8 mouse cellular contexts compared by ENCODE assay signal in genomic region chr2:158145528-158146065, GRCm38 (mm10). TPM values are rescaled to one million over a fixed set of nuclear protein-coding genes. Genes with fewer than 3 reads are reported as not detected.
DNase-seq lines count a peak whose midpoint lies in the region; ATAC-seq and TF ChIP-seq lines count a peak whose summit lies in the region.

No protein-coding gene starts in this region.

- no peaks in the 10 kb centered on the region; the same call in 1 of the 2 replicates for H3K36me3 ChIP-seq in kidney, embryonic 14.5 days (ENCODE audit: control insufficient read depth, insufficient read depth, low read length)
- H3K36me3 ChIP-seq in hindbrain, embryonic 13.5 days, result no peaks in the 10 kb centered on the region
- peaks cover 25% of the 10 kb centered on the region; the same call in 1 of the 2 replicates for H3K36me3 ChIP-seq in macrophage (ENCODE audit: inconsistent target)

- TF ChIP-seq CTCF in bone marrow macrophage, adult 2 months (IDR thresholded peaks at IDR 0.05; ENCODE audit: low read depth, low read length), result no peak

- DNase-seq in kidney, postnatal 25 days, result no peak
- no peak for DNase-seq in right cerebral cortex, postnatal 36 days (ENCODE audit: low spot score in 2 of 2)
- DNase-seq in left cerebral cortex, postnatal 10 days (ENCODE audit: extremely low spot score in 1 of 2, low spot score in 2 of 2), result no peak
- DNase-seq in urinary bladder, postnatal 36 days (ENCODE audit: low spot score in 2 of 2), result no peak

- peak overlapping the region; percentile 68 for H3K4me2 ChIP-seq in kidney, embryonic 14.5 days (replicated peaks; ENCODE audit: low read depth, low read length)
- H3K4me2 ChIP-seq in hindbrain, embryonic 13.5 days, result peak overlapping the region; percentile 56

- H3K4me1 ChIP-seq in kidney, embryonic 14.5 days (ENCODE audit: control insufficient read depth, insufficient read depth, low read length), result peaks cover 26% of the 10 kb centered on the region
- H3K4me1 ChIP-seq in bone marrow macrophage, adult 2 months (ENCODE audit: control insufficient read depth, insufficient read depth, low read length), result peaks cover 21% of the 10 kb centered on the region
- H3K4me1 ChIP-seq in hindbrain, embryonic 13.5 days (replicated peaks), result peaks cover 23% of the 10 kb centered on the region

- 0 out of 2 replicates have a peak, but pooled peaks cover 5% of the 10 kb centered on the region for H3K27me3 ChIP-seq in kidney, embryonic 14.5 days (ENCODE audit: control insufficient read depth, insufficient read depth, low read length)
- H3K27me3 ChIP-seq in hindbrain, embryonic 13.5 days, result peaks cover 26% of the 10 kb centered on the region

- H3K27ac ChIP-seq in kidney, embryonic 14.5 days (ENCODE audit: low read depth, low read length), result no peak overlapping the region
- H3K27ac ChIP-seq in bone marrow macrophage, adult 2 months (ENCODE audit: insufficient read depth, low read depth, low read length), result no peak overlapping the region
- H3K27ac ChIP-seq in hindbrain, embryonic 13.5 days, result no peak overlapping the region
- H3K27ac ChIP-seq in macrophage, result no peak overlapping the region

- 72% methylated on average over 5 of the region's 5 CpGs for WGBS in kidney, embryonic 14.5 days
- 65% methylated on average over 5 of the region's 5 CpGs for WGBS in hindbrain, embryonic 13.5 days
- 86% methylated on average over 5 of the region's 5 CpGs for WGBS in macrophage (ENCODE audit: missing documents)

- intact Hi-C loops in left cerebral cortex, postnatal 10 days (cut with DNase I), result no loop called here

- peak overlapping the region; percentile 60 for H3K9ac ChIP-seq in kidney, embryonic 14.5 days (ENCODE audit: low read depth, low read length)
- H3K9ac ChIP-seq in hindbrain, embryonic 13.5 days, result no peak overlapping the region

- no peak for ATAC-seq in kidney, embryonic 14.5 days (ENCODE audit: low FRiP score, low TSS enrichment)
- no peak for ATAC-seq in hindbrain, embryonic 13.5 days (ENCODE audit: low FRiP score)

- peaks cover 11% of the 10 kb centered on the region; the same call in 1 of the 2 replicates for H3K79me2 ChIP-seq in macrophage (ENCODE audit: inconsistent target)

- H3K4me3 ChIP-seq in kidney, embryonic 14.5 days (ENCODE audit: low read length), result peak overlapping the region; percentile 46
- peak overlapping the region; percentile 52 for H3K4me3 ChIP-seq in bone marrow macrophage, adult 2 months (ENCODE audit: insufficient read depth, low read length)
- H3K4me3 ChIP-seq in hindbrain, embryonic 13.5 days, result peak overlapping the region; percentile 29; the same call in 1 of the 2 replicates
- peak overlapping the region; percentile 39 for H3K4me3 ChIP-seq in macrophage (ENCODE audit: inconsistent target)

- no peaks in the 10 kb centered on the region for H3K9me3 ChIP-seq in kidney, embryonic 14.5 days (ENCODE audit: control insufficient read depth, low read length)
- H3K9me3 ChIP-seq in hindbrain, embryonic 13.5 days, result no peaks in the 10 kb centered on the region

- TF ChIP-seq POLR2A in bone marrow macrophage, adult 2 months (IDR thresholded peaks at IDR 0.05; ENCODE audit: borderline replicate concordance, low read depth, low read length), result no peak

RNA-seq across cellular contexts. Expression of gene Tgm2, which starts 0.6 kb away (rescaled TPM):
- polyA plus RNA-seq in kidney, embryonic 14.5 days (2014; fragmentation: Nextera tagmentation; extraction: Ambion mirVana), result 15.3 and 17.3 TPM in 2 replicates
- 13.2 and 14.6 TPM in 2 replicates for polyA plus RNA-seq in bone marrow macrophage, adult 2 months (2012; ENCODE audit: insufficient read depth, insufficient read length, missing spikeins)
- polyA plus RNA-seq in hindbrain, embryonic 13.5 days (2015; fragmentation: Nextera tagmentation; extraction: Ambion mirVana), result 10.1 TPM in 2 replicates
- total RNA-seq in macrophage (2018; cell fraction: chromatin; rRNA removed), result 100 to 1,000 TPM in 16 of 26 experiments, 10 to 100 TPM in 10; 13.2 to 775 (median 263) TPM
- 100 to 1,000 TPM in 15 of 26 experiments, 10 to 100 TPM in 11; 40.0 to 448 (median 113) TPM for total RNA-seq in macrophage (2018; cell fraction: cytosol; rRNA removed)
- total RNA-seq in macrophage (2018; cell fraction: nucleus; rRNA removed), result 100 to 1,000 TPM in 20 of 26 experiments, 10 to 100 TPM in 6; 31.5 to 764 (median 230) TPM
- 98.8 to 168 TPM (median 120 TPM) in 3 replicates for polyA plus RNA-seq in macrophage (2018)
- 1 to 10 TPM; 6.9 TPM for total RNA-seq in left cerebral cortex, postnatal 10 days (2021)
